Mouse (Mus musculus) brain, embryonic 14.5 days (tissue): ENCODE results near the gene Ptgds. TPM values are rescaled to one million over a fixed set of nuclear protein-coding genes. Genes with fewer than 3 reads are reported as not detected.

Source experiments
- DNase-seq: peaks from one replicate; pipeline ENCODE4 v3.0.0-alpha.2; 2011; ENCODE audit warnings: low read depth
- CTCF ChIP-seq: fragments of 200-500 bp; IDR thresholded peaks from 2 replicates; pipeline ENCODE4 v1.5.1; 2012; ENCODE audit warnings: inconsistent platforms, mild to moderate bottlenecking, moderate library complexity, borderline replicate concordance; ENCODE audit not compliant: insufficient read depth, insufficient read length; ENCODE audit errors: extremely low read depth
- POLR2A ChIP-seq: fragments of 200-500 bp; IDR thresholded peaks from 2 replicates; pipeline ENCODE4 v1.6.1; 2012; ENCODE audit warnings: mild to moderate bottlenecking, inconsistent platforms, borderline replicate concordance; ENCODE audit not compliant: poor library complexity, insufficient read depth, insufficient read length, severe bottlenecking; ENCODE audit errors: extremely low read depth
- polyA plus RNA-seq: library from polyadenylated mRNA; depleted of rRNA; stranded (reverse); fragments of >200 nt; gene quantifications from 2 replicates; pipeline ENCODE4 v1.2.3, GENCODE M21; 2012; rRNA removed

The Ptgds gene
- 60.4 and 73.5 TPM in 2 replicates for polyA plus RNA-seq

DNA sequence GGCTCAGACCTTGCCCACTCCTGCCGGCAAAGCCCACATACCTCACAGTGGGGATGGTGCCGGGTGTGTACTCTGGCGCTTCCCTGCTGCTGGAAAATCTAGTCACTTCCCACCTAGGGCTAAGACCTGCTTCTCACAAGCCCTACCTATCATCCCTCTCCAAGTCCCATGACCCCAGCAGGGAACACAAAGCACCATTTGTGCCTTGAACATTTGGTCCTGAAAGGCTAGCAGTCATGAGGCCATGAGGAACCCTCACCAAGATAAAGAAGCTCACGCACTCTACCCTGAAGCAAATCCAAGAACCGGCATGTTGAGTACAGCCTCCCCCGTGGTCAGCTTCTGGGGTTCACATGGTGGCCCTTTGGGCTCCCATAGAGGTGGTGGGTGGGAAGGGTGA is at the start of gene Ptgds:
Ptgds (minus strand) TSS at position 78 of the 400 bp plus-strand sequence.
- DNase-seq, result no peak
- no peak for TF ChIP-seq POLR2A
- no peak for TF ChIP-seq CTCF

DNA sequence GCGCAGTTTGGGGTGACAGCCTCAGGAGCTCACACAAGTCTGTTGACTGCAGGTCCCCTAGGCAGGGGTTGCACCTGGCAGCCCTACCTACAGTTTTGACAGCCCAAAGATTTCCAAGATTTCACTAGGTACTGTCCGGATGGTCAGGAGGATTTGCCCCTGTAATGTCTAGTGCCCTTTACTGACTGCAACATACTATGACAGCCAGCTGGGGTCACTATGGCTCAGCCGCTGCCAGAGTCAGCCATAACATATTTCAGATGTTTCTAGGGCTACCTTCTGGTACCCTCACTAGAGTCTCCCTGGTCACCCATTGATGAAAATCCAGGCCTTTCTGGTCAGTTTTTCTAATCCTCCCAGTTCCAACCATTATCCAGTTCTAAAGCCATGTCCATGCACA is 40.1 kb upstream of the Ptgds start:
- TF ChIP-seq CTCF (peak; percentile 21; the same call in 1 of the 2 replicates), POLR2A (no peak)
- DNase-seq, result no peak

DNA sequence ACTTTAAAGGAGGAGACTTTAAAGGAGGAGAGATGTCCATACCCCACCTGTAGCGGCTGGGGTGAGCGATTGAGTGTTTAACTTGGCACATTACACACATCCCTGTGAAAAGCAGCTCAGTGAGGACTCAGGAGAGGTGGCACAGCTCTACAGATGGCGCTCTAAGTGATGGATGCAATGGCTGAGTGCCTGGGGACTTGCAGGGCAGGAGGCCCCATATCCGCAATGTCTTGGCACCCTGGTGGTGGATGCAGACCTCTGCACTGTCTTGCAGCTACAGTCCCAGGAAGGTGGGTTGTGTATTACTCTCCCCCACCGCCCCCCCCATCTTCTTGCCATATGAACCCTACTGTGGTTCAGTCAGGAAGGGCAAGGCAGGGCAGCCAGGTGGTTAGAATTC is 37.1 kb upstream of the Ptgds start:
- TF ChIP-seq POLR2A, result no peak
- TF ChIP-seq CTCF, result peak; percentile 28; the same call in 1 of the 2 replicates
- peak; percentile 34 for DNase-seq

- no peak for DNase-seq
- TF ChIP-seq POLR2A (no peak), CTCF (no peak)
Measured at GRCm38 (mm10) chr2:25505860-25506259, 36.0 kb upstream of the Ptgds start.

- TF ChIP-seq CTCF (no peak), POLR2A (no peak)
- DNase-seq, result no peak
Measured at GRCm38 (mm10) chr2:25505000-25505399, 35.2 kb upstream of the Ptgds start.

GRCm38 (mm10) chr2:25504538-25504937 is 34.7 kb upstream of the Ptgds start:
- no peak for TF ChIP-seq CTCF
- no peak for TF ChIP-seq POLR2A
- no peak for DNase-seq

- TF ChIP-seq CTCF, result no peak
- TF ChIP-seq POLR2A, result no peak
- no peak for DNase-seq
Measured at GRCm38 (mm10) chr2:25502726-25503125, 32.9 kb upstream of the Ptgds start.

DNA sequence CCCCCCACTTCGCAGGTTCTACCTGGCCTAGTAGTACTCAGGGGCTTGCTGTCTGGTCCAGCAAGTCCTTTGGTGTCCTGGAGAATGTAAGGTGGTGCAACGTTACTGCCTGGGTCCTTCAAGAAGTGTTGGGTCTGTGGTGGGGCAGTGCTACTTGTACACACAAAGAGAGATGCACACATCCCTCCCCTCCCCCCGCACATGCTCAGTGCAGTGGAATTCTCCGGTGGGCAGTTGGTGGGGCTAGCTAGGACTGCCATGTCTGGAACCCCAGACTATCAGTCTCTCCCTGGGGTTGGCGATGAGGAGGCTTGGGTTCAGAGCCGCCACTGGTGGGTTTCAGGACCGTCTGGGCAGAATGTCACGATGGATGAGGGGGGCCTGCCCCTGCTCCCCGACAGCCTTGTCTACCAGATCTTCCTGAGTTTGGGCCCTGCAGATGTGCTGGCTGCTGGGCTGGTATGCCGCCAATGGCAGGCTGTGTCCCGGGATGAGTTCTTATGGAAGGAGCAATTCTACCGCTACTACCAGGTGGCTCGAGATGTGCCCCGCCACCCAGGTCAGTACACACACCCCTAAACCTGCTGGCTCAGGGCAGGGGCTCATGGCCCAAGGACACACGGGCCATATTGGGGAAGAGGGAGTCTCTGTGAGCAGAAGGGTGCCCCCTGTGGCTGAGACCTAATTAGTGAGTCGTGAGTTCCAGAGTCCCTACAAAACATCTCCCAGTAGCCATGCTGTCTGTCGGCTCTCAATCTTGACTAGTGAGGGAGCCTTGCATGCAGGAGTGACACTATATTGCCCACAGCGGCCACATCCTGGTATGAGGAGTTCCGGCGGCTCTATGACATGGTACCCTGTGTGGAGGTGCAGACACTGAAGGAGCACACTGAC is 32.0 kb upstream of the Ptgds start, which contains the start of gene C8g:
C8g (minus strand) TSS at position 127 of the 894 bp plus-strand sequence.
- peak; percentile 13 for DNase-seq

DNA sequence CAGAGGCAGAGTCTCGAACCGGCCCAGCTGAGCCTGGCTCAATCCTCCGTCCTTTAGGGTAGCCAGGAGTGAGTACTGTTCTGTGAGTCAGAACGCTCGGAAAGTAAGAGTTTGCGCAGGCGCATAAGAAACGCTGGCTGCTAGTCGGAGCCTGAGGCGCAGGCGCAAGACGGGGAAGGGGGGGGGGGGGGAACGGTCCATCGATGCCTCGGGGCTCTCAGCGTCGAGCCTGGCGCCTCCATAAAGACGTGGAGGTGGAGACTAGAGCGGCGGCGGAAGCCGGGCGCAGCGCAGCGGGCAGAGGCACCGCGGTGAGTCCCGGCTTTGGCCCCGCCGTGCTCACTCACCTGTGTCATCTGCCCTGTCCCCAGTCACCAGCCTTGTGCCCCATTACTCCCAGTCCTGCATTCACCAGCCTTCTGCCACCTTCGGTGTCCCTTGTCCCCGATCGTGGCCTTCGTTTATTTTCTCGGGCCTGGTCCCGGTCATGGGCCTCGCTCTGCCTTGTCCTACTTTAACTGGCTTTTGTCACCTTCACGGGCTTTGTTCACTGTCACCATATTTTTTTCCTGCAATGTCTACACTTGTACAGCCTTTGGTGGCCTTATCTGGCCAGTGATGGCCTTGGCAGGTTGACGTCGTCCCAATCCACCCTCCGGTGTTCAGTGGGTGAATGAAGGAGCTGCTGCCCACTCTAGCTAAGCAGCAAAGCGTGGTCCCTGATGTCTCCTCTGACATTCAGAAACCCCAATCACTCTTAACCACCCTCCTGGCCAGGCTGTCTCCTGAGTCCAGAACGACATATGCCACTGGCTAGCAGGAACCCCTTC is 30.9 kb upstream of the Ptgds start, which contains the start of gene Fbxw5:
Fbxw5 (plus strand) TSS at position 175 of the 830 bp plus-strand sequence.
- peak; percentile 97 for TF ChIP-seq POLR2A
- TF ChIP-seq CTCF, result no peak

More for the DNA sequence above, 32.0 kb upstream of the Ptgds start, which contains the start of gene C8g:
- no peak for TF ChIP-seq POLR2A

DNA sequence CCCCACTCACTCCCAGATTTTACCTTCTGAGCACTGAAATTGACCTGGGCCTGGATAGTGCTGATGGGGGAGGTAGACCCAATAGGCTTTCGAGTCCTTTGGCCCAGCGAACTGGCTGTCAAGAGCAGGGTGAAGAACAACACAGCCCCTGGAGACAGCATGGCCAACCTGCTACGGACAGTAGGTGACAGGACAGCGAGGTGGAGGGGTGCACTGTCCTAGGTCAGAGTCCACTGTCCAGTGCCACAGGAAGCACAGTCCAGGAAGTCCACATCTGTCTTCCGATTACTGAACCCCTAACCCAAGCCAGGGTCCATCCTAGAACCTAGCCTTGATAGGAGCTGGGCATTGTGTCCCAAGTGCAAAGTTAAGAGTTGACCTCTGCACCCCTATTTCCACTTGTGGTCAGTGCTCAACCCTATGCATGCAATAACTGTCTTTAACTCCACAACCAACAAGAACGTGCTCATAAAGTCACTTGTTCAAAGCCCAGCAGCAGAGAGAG is 30.3 kb upstream of the Ptgds start:
- TF ChIP-seq POLR2A (no peak), CTCF (no peak)
- no peak for DNase-seq

More for the DNA sequence above, 30.9 kb upstream of the Ptgds start, which contains the start of gene Fbxw5:
- DNase-seq, result peak; percentile 98

- TF ChIP-seq CTCF, result no peak
- no peak for TF ChIP-seq POLR2A
- no peak for DNase-seq
Measured at GRCm38 (mm10) chr2:25498622-25499478, 29.0 kb upstream of the Ptgds start.
